Mouse (Mus musculus): ENCODE measurements around the gene Nt5dc2. TPM values are rescaled to one million over a fixed set of nuclear protein-coding genes. Genes with fewer than 3 reads are reported as not detected.

Nt5dc2 gene
- total RNA-seq (2015; ENCODE audit: low replicate concordance) (10.9 and 25.2 TPM in 2 replicates), total RNA-seq (2017; ENCODE audit: low replicate concordance) (9.9 and 11.0 TPM in 2 replicates)

GRCm38 (mm10) chr14:31130236-31131220 lies at the start of gene Nt5dc2:
TSS of gene Nt5dc2 (plus strand) at chr14:31131053.
- peak; percentile 67 for ATAC-seq (replicated peaks; ENCODE audit: low FRiP score, poor library complexity, severe bottlenecking)

GRCm38 (mm10) chr14:31081147-31081546 lies 49.7 kb upstream of the Nt5dc2 start:
- ATAC-seq (replicated peaks; ENCODE audit: low FRiP score, poor library complexity, severe bottlenecking) = no peak

- ATAC-seq (replicated peaks; ENCODE audit: low FRiP score, poor library complexity, severe bottlenecking) = no peak
Observed at GRCm38 (mm10) chr14:31087433-31087832, 43.4 kb upstream of the Nt5dc2 start.

GRCm38 (mm10) chr14:31088515-31088914 lies 42.3 kb upstream of the Nt5dc2 start:
- no peak for ATAC-seq (replicated peaks; ENCODE audit: low FRiP score, poor library complexity, severe bottlenecking)

GRCm38 (mm10) chr14:31089918-31090317 lies 40.9 kb upstream of the Nt5dc2 start:
- no peak for ATAC-seq (replicated peaks; ENCODE audit: low FRiP score, poor library complexity, severe bottlenecking)

GRCm38 (mm10) chr14:31105156-31105555 lies 25.7 kb upstream of the Nt5dc2 start:
- no peak for ATAC-seq (replicated peaks; ENCODE audit: low FRiP score, poor library complexity, severe bottlenecking)

GRCm38 (mm10) chr14:31110613-31111012 lies 20.2 kb upstream of the Nt5dc2 start:
- ATAC-seq (replicated peaks; ENCODE audit: low FRiP score, poor library complexity, severe bottlenecking) = peak; percentile 94

- no peak for ATAC-seq (replicated peaks; ENCODE audit: low FRiP score, poor library complexity, severe bottlenecking)
Observed at GRCm38 (mm10) chr14:31112187-31112586, 18.7 kb upstream of the Nt5dc2 start.

- ATAC-seq (replicated peaks; ENCODE audit: low FRiP score, poor library complexity, severe bottlenecking) = no peak
Observed at GRCm38 (mm10) chr14:31114011-31114410, 16.8 kb upstream of the Nt5dc2 start.

- no peak for ATAC-seq (replicated peaks; ENCODE audit: low FRiP score, poor library complexity, severe bottlenecking)
Observed at GRCm38 (mm10) chr14:31115522-31115921, 15.3 kb upstream of the Nt5dc2 start.

- ATAC-seq (replicated peaks; ENCODE audit: low FRiP score, poor library complexity, severe bottlenecking) = no peak
Observed at GRCm38 (mm10) chr14:31125106-31126075, 5.5 kb upstream of the Nt5dc2 start.

- no peak for ATAC-seq (replicated peaks; ENCODE audit: low FRiP score, poor library complexity, severe bottlenecking)
Observed at GRCm38 (mm10) chr14:31126826-31127225, 4.0 kb upstream of the Nt5dc2 start.

GRCm38 (mm10) chr14:31128101-31128825 lies 2.6 kb upstream of the Nt5dc2 start:
- peak; percentile 44 for ATAC-seq (replicated peaks; ENCODE audit: low FRiP score, poor library complexity, severe bottlenecking)

GRCm38 (mm10) chr14:31128826-31129219 lies 2.0 kb upstream of the Nt5dc2 start, which contains the start of gene Smim4:
TSS of gene Smim4 (minus strand) at chr14:31128956.
- ATAC-seq (replicated peaks; ENCODE audit: low FRiP score, poor library complexity, severe bottlenecking) = peak; percentile 88

- no peak for ATAC-seq (replicated peaks; ENCODE audit: low FRiP score, poor library complexity, severe bottlenecking)
Observed at GRCm38 (mm10) chr14:31129326-31130235, 1.3 kb upstream of the Nt5dc2 start.

- no peak for ATAC-seq (replicated peaks; ENCODE audit: low FRiP score, poor library complexity, severe bottlenecking)
Observed at GRCm38 (mm10) chr14:31131272-31131821, 494 bp downstream of the Nt5dc2 start.

GRCm38 (mm10) chr14:31132031-31132430 lies 1.2 kb downstream of the Nt5dc2 start:
- no peak for ATAC-seq (replicated peaks; ENCODE audit: low FRiP score, poor library complexity, severe bottlenecking)

- ATAC-seq (replicated peaks; ENCODE audit: low FRiP score, poor library complexity, severe bottlenecking) = no peak
Observed at GRCm38 (mm10) chr14:31132491-31132975, 1.7 kb downstream of the Nt5dc2 start.

Measured in erythroid progenitor cell, adult 5-6 weeks (primary cell).